Mouse (Mus musculus): ENCODE measurements around the gene 5730507C01Rik. TPM values are rescaled to one million over a fixed set of nuclear protein-coding genes. Genes with fewer than 3 reads are reported as not detected.
"Not testable (repeated sequence)": the region's sequence is repeated elsewhere in the genome, so short reads cannot be mapped to it uniquely, and the experiment has no call there.

The 5730507C01Rik gene
- polyA plus RNA-seq (2021) = 0.24 TPM

GRCm38 (mm10) chr12:18514171-18514570 lies at the start of gene 5730507C01Rik:
Gene 5730507C01Rik, plus strand, starts transcription at chr12:18514510.
- no peak for TF ChIP-seq CTCF (IDR thresholded peaks at IDR 0.05)
- in situ Hi-C loops (cut with MboI; ENCODE audit: low pct_unique_long_range_greater_than_20kb) = no loop called here
- H3K27me3 ChIP-seq = no peaks in the 10 kb centered on the region
- ATAC-seq (no peak), DNase-seq (ENCODE audit: low read depth, low spot score) (no peak)
- ChIA-PET POLR2A (no interaction called here), CTCF (no interaction called here)

GRCm38 (mm10) chr12:18514616-18515015 lies 306 bp downstream of the 5730507C01Rik start:
- CTCF ChIA-PET; ATAC-seq; H3K27me3 ChIP-seq; in situ Hi-C loops (cut with MboI; ENCODE audit: low pct_unique_long_range_greater_than_20kb); POLR2A ChIA-PET; DNase-seq (ENCODE audit: low read depth, low spot score): not testable (repeated sequence)

DNA sequence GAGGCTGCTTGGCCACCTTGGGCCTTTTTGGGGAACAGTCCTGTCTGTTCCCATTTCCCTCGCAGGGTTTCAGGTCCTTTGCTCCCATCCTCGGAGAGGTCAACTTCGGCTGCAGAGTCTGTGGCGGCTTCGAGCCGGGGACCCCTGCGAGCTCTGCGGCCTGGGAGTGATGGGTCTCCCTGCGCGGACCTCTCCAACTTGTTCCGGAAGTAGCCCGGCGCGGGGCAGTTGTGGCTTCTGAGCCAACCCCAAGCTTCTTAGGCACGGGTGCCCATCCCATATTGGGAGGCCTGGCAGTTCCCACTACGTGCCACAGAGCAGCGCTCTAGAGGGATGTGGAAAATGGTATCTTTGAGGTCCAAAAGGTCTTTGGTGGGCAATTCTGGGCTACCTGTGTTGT lies 767 bp downstream of the 5730507C01Rik start:
- ATAC-seq; H3K27me3 ChIP-seq; CTCF ChIA-PET; in situ Hi-C loops (cut with MboI; ENCODE audit: low pct_unique_long_range_greater_than_20kb); DNase-seq (ENCODE audit: low read depth, low spot score); POLR2A ChIA-PET: not testable (repeated sequence)
